Mouse (Mus musculus): Measurements from ENCODE around the gene Cfap58.

DNA sequence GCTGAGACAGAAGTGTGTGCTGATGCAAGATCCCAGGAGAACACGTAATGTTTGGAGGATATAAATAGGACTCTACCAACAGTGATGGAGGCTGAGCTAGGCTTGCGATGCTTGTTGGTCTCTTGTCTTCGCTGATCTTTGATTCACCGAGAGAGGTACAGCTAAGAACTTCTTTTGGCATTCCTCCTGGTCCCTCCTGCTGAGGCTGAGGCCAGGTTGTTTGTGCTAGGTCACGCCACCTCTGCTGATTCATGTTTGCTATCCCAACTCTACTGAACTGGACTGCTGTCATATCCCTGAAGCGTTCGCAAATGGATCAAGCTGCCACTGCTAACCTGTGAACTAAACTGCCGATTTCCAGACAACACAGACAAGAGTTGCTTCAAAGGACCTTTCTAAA is 3.3 kb upstream of the Cfap58 start:
- TF ChIP-seq POLR2A (IDR thresholded peaks at IDR 0.05; ENCODE audit: borderline replicate concordance, control insufficient read depth, low read depth, low read length): no peak
- no peak for TF ChIP-seq CTCF (IDR thresholded peaks at IDR 0.05; ENCODE audit: control insufficient read depth, insufficient read depth, low read length)
